Mouse (Mus musculus) heart, postnatal 0 days (tissue): ENCODE results near the gene Lyve1.

Source experiments
- CTCF ChIP-seq: IDR thresholded peaks from 2 replicates; pipeline ENCODE4 v1.5.1; 2016; ENCODE audit warnings: antibody characterized with exemption, control low read depth, low read depth
- EP300 ChIP-seq: IDR thresholded peaks from 2 replicates; pipeline ENCODE4 v1.6.1; 2016; ENCODE audit warnings: antibody characterized with exemption, low read depth

- TF ChIP-seq CTCF, result no peak
- TF ChIP-seq EP300, result no peak
Observed at GRCm38 (mm10) chr7:110862751-110863289, at the start of gene Lyve1.
